Mouse (Mus musculus): Measurements from ENCODE around the gene Arl10.

GRCm38 (mm10) chr13:54556796-54557195, 18.0 kb upstream of the Arl10 start:
- TF ChIP-seq TAL1 (IDR thresholded peaks at IDR 0.05; ENCODE audit: low read length) (no peak), GATA1 (IDR thresholded peaks at IDR 0.05; ENCODE audit: low read length) (no peak)

Measured in erythroblast, embryonic 14.5 days (primary cell).